Mouse (Mus musculus): Measurements from ENCODE around the gene Olfr461.

DNA sequence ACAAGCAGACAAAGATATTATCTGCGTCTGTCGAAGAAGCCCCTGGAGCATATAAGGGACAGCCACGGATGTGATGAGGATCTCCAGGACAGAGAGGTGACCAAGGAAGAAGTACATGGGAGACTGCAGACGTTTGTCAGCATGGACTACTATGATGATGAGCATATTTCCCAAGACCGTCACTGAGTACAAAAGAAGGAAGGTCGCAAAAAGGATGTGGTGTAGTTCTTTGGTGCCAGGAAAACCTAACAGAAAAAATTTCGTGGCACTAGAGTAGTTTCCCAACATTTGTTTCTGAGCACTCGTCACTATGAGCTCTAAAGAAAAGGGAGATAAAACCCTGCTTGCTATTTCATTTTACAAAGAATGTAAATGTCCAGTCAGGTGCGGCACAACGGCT, 10.2 kb downstream of the Olfr461 start:
- TF ChIP-seq POLR2A (IDR thresholded peaks at IDR 0.05; ENCODE audit: borderline replicate concordance, extremely low read depth, low read depth, low read length) (no peak), CTCF (IDR thresholded peaks at IDR 0.05; ENCODE audit: insufficient read depth, low read length) (no peak)
